Mouse (Mus musculus): Measurements from ENCODE around the gene Gm3252. TPM values are rescaled to one million over a fixed set of nuclear protein-coding genes. Genes with fewer than 3 reads are reported as not detected.
"Not testable (repeated sequence)": the region's sequence is repeated elsewhere in the genome, so short reads cannot be mapped to it uniquely, and the experiment has no call there.

Gm3252 gene
- not detected for total RNA-seq (2018; cell fraction: chromatin; rRNA removed)
- not detected for total RNA-seq (2018; cell fraction: cytosol; rRNA removed)
- total RNA-seq (2018; cell fraction: nucleus; rRNA removed): not detected
- not detected in 3 replicates for polyA plus RNA-seq (2018)

DNA sequence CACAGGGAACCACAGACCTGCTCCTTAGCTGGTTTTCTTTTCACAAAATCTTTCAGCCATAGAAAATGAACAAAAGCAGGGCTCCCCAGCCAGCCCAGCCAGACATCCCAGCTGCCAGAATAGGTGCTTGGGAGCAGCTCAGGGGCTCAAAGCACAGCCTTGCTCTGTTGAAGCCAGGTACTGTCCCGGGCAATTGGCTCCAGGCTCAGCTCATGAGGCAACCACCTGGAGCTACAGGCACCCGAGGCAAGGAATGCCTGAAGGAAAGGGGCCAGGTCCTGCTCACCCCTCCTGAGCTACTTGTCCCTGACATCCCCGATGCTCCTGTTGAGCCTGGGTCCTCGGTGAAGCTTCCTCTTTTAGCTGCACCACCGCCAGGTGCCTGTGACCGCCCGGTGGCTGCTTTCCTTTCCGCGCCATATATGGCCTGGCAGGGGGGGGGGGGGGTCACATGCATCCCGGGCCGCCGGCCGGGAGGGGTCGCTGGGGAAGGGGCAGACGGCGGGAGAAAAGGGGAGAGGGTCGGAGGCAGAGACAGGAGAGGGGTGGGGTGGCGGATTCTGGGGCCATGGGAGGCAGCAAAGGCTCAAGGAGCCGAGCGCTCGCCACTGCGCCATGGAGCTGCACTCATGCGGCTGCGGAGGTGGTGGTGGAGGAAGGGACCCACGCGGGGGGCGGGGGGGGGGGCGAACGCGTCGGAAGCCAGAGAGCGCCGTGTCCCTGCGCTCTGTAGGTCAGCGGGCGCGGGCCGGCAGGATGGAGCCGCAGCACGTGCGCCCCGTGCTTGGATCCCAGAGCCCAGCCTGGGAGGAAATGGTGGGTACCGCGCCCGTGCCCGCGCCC is at the start of gene Gm3252:
Gene Gm3252 (plus strand): TSS at position 738 of the 843 bp plus-strand sequence.
- H3K79me2 ChIP-seq (ENCODE audit: inconsistent target); H3K4me3 ChIP-seq (ENCODE audit: inconsistent target); H3K36me3 ChIP-seq (ENCODE audit: inconsistent target); H3K27ac ChIP-seq: not testable (repeated sequence)
- 0% methylated on average over 2 of the region's 47 CpGs for WGBS (ENCODE audit: missing documents)

DNA sequence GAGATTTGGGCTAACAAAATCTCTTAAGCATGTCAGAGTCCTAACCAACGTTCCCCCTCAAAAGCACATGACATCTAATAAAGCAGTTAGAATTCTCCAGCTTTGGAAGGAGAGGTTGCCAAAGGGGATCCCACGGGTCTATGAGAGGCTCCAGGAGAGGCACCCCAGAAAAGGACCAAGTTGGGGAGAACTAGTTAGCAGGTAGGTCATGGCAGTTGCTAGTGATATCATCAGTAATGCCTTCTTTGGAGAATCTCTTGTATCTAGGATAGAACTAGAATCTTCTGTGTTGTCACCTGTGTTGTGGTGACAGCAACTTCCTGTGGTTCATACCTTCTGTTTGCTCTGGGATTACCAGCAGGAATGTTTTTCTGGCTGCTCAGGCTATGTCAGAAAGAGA is 17.6 kb upstream of the Gm3252 start, which contains the start of gene Gm7876:
Gene Gm7876 (plus strand): TSS at position 301 of the 400 bp plus-strand sequence.
- H3K27ac ChIP-seq; H3K36me3 ChIP-seq (ENCODE audit: inconsistent target); H3K4me3 ChIP-seq (ENCODE audit: inconsistent target); H3K79me2 ChIP-seq (ENCODE audit: inconsistent target): not testable (repeated sequence)
- WGBS (ENCODE audit: missing documents): no CpG with 5 or more reads among the region's 2 CpGs

DNA sequence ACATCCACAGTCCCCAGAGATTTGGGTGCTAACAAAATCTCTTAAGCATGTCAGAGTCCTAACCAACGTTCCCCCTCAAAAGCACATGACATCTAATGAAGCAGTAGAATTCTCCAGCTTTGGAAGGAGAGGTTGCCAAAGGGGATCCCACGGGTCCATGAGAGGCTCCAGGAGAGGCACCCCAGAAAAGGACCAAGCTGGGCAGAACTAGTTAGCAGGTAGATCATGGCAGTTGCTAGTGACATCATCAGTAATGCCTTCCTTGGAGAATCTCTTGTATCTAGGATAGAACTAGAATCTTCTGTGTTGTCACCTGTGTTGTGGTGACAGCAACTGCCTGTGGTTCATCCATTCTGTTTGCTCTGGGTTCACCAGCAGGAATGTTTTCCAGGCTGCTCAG is 49.5 kb downstream of the Gm3252 start, which contains the start of gene Gm9602:
Gene Gm9602 (plus strand): TSS at position 301 of the 400 bp plus-strand sequence.
- not testable (repeated sequence) for H3K4me3 ChIP-seq (ENCODE audit: inconsistent target); H3K36me3 ChIP-seq (ENCODE audit: inconsistent target); H3K79me2 ChIP-seq (ENCODE audit: inconsistent target); H3K27ac ChIP-seq
- WGBS (ENCODE audit: missing documents): no CpG with 5 or more reads among the region's 2 CpGs

Other genes starting within 250 kb of the Gm3252 start
- gene Gm3182, start 245.0 kb upstream of the Gm3252 start, polyA plus RNA-seq (2018): not detected in 3 replicates
- not detected in 3 replicates for gene Gm3047, start 171.4 kb upstream of the Gm3252 start, polyA plus RNA-seq (2018)
- not detected in 3 replicates for gene Gm8159, start 94.4 kb upstream of the Gm3252 start, polyA plus RNA-seq (2018)
- not detected in 3 replicates for gene Gm3239, start 62.6 kb upstream of the Gm3252 start, polyA plus RNA-seq (2018)
- gene Gm7876, start 17.5 kb upstream of the Gm3252 start, polyA plus RNA-seq (2018): not detected in 3 replicates
- not detected in 3 replicates for gene Gm9602, start 49.6 kb downstream of the Gm3252 start, polyA plus RNA-seq (2018)
- gene Gm3269, start 111.3 kb downstream of the Gm3252 start, polyA plus RNA-seq (2018): not detected in 3 replicates
- gene Gm3264, start 128.8 kb downstream of the Gm3252 start, polyA plus RNA-seq (2018): not detected in 3 replicates
- not detected in 3 replicates for gene Gm3278, start 165.6 kb downstream of the Gm3252 start, polyA plus RNA-seq (2018)

Measured in macrophage (primary cell).